Mouse (Mus musculus) left cerebral cortex, postnatal 14 days (tissue): ENCODE measurements around the gene Fam83f. TPM values are rescaled to one million over a fixed set of nuclear protein-coding genes. Genes with fewer than 3 reads are reported as not detected.
A peak's percentile ranks its signal among the peaks of the same experiment; 100 is the strongest.

Source experiments
- DNase-seq, 2 experiments: peaks; one replicate each; pipeline ENCODE4 v3.0.0; 2021 to 2022; ENCODE audit warnings: low spot score in 2 of 2, mixed read lengths in 1 of 2
- intact Hi-C: fragments of 180-260 bp; cut with DNase I; formaldehyde crosslinking; loops from one replicate; pipeline ENCODE4 v1.15.1; 2025
- long read RNA-seq, 2 experiments: library from polyadenylated mRNA; stranded (forward); transcript quantifications; one replicate each; pipeline ENCODE4 v2.0.0; 2021
- total RNA-seq, 2 experiments: library from RNA; stranded (reverse); gene quantifications; 2 replicates each; pipeline ENCODE4 v1.2.3; 2021

The Fam83f gene
- total RNA-seq: under 1 TPM; 0.37 to 0.53 TPM
- long read RNA-seq, experiment 1: 0 reads
- long read RNA-seq, experiment 2: 0 reads

GRCm38 (mm10) chr15:80671295-80672252, at the start of gene Fam83f:
Gene Fam83f (plus strand): TSS chr15:80671847.
- DNase-seq: no peak
- intact Hi-C loops: no loop called here

- intact Hi-C loops: no loop called here
- DNase-seq: no peak
Measured at GRCm38 (mm10) chr15:80623171-80623837, 48.3 kb upstream of the Fam83f start.

- intact Hi-C loops: no loop called here
- DNase-seq: no peak
Measured at GRCm38 (mm10) chr15:80626472-80626871, 45.2 kb upstream of the Fam83f start.

- intact Hi-C loops: loop anchor here (5.0 kb wide), 1 partner anchor 348 kb away; no protein-coding TSS in a partner anchor
- DNase-seq: no peak
Measured at GRCm38 (mm10) chr15:80630147-80630546, 41.5 kb upstream of the Fam83f start.

GRCm38 (mm10) chr15:80630711-80631110, 40.9 kb upstream of the Fam83f start:
- DNase-seq: no peak
- intact Hi-C loops: loop anchor here (5.0 kb wide), 1 partner anchor 348 kb away; no protein-coding TSS in a partner anchor

- no peak for DNase-seq
- intact Hi-C loops: loop anchor here (5.0 kb wide), 1 partner anchor 349 kb away; no protein-coding TSS in a partner anchor
Measured at GRCm38 (mm10) chr15:80631311-80631710, 40.3 kb upstream of the Fam83f start.

- peak; percentile 72 to 82 for DNase-seq
- intact Hi-C loops: loop anchor here (5.0 kb wide), 1 partner anchor 350 kb away; no protein-coding TSS in a partner anchor
Measured at GRCm38 (mm10) chr15:80632280-80632893, 39.3 kb upstream of the Fam83f start.

GRCm38 (mm10) chr15:80634391-80635193, 37.1 kb upstream of the Fam83f start:
- intact Hi-C loops: loop anchor here (1.0 to 5.0 kb wide), 2 partner anchors 60 to 352 kb away; no protein-coding TSS in a partner anchor
- peak; percentile 75 to 91 for DNase-seq

- DNase-seq: no peak
- intact Hi-C loops: no loop called here
Measured at GRCm38 (mm10) chr15:80636757-80637372, 34.8 kb upstream of the Fam83f start.

- intact Hi-C loops: no loop called here
Measured at GRCm38 (mm10) chr15:80639071-80639702, 32.5 kb upstream of the Fam83f start.

GRCm38 (mm10) chr15:80639874-80640273, 31.8 kb upstream of the Fam83f start:
- intact Hi-C loops: no loop called here

More at GRCm38 (mm10) chr15:80639071-80639702, 32.5 kb upstream of the Fam83f start:
- no peak for DNase-seq

GRCm38 (mm10) chr15:80641702-80642435, 29.8 kb upstream of the Fam83f start:
- intact Hi-C loops: no loop called here
- DNase-seq: no peak

More at GRCm38 (mm10) chr15:80639874-80640273, 31.8 kb upstream of the Fam83f start:
- no peak for DNase-seq

- DNase-seq: no peak
- intact Hi-C loops: no loop called here
Measured at GRCm38 (mm10) chr15:80645006-80645797, 26.4 kb upstream of the Fam83f start.

- DNase-seq: peak; percentile 62 to 69
- intact Hi-C loops: no loop called here
Measured at GRCm38 (mm10) chr15:80648977-80649606, 22.6 kb upstream of the Fam83f start.

GRCm38 (mm10) chr15:80650412-80650811, 21.2 kb upstream of the Fam83f start:
- no peak for DNase-seq
- intact Hi-C loops: no loop called here

GRCm38 (mm10) chr15:80653865-80654264, 17.8 kb upstream of the Fam83f start:
- no peak for DNase-seq
- intact Hi-C loops: no loop called here
